Mouse (Mus musculus): ENCODE data around the gene Inpp4b.

GRCm38 (mm10) chr8:81527661-81528060 is 185.3 kb downstream of the Inpp4b start:
- TF ChIP-seq EP300 (IDR thresholded peaks at IDR 0.05) (no peak), CTCF (IDR thresholded peaks at IDR 0.05) (no peak)

All from lung, postnatal 0 days (tissue).